Mouse (Mus musculus) lung, adult 2 months (tissue): ENCODE data around the gene Ebf1. TPM values are rescaled to one million over a fixed set of nuclear protein-coding genes. Genes with fewer than 3 reads are reported as not detected.

Experiments
- DNase-seq: peaks from one replicate; pipeline ENCODE4 v3.0.0; 2022
- H3K4me1 ChIP-seq: fragments of 200-500 bp; 2 replicates; pipeline ENCODE4 v1.6.1; 2011; ENCODE audit warnings: low read length; ENCODE audit not compliant: control insufficient read depth, insufficient read depth
- H3K4me3 ChIP-seq: fragments of 200-500 bp; replicated peaks from 2 replicates; pipeline ENCODE3; 2011; ENCODE audit warnings: low read depth, mild to moderate bottlenecking, control low read depth, low read length; ENCODE audit errors: extremely low read depth
- CTCF ChIP-seq: fragments of 200-500 bp; IDR thresholded peaks from 2 replicates; pipeline ENCODE4 v1.5.1; 2011; ENCODE audit warnings: mild to moderate bottlenecking, low read length, control low read depth; ENCODE audit not compliant: insufficient read depth
- POLR2A ChIP-seq: fragments of 200-500 bp; IDR thresholded peaks from 2 replicates; pipeline ENCODE4 v1.6.1; 2011; ENCODE audit warnings: low read depth, mild to moderate bottlenecking, control low read depth, low read length, borderline replicate concordance; ENCODE audit errors: extremely low read depth
- WGBS: fragments of 180-500 bp; shearing (Covaris S2); methylation state at CpG from one replicate; pipeline ENCODE4 v1.1.7; 2018; 5-methylcytosine and 5-hydroxymethylcytosine counted together
- polyA plus RNA-seq: library from polyadenylated mRNA; depleted of rRNA; stranded (reverse); fragments of >200 nt; gene quantifications from 2 replicates; pipeline ENCODE4 v1.2.3, GENCODE M21; 2012

Ebf1 gene
- polyA plus RNA-seq, 1 experiment, result 11.8 TPM

- no peak for DNase-seq
- no peak for TF ChIP-seq CTCF
- no peak for TF ChIP-seq POLR2A
- H3K4me3 ChIP-seq, result no peak overlapping the region
- WGBS, result 77% methylated on average over 3 of the region's 3 CpGs
- no peaks in the 10 kb centered on the region; the same call in 1 of the 2 replicates for H3K4me1 ChIP-seq
These were observed 181.2 kb downstream of the Ebf1 start for GRCm38 (mm10) chr11:44798270-44798669.

- TF ChIP-seq CTCF, result no peak
- TF ChIP-seq POLR2A, result no peak
- H3K4me3 ChIP-seq, result no peak overlapping the region
- WGBS, result 92% methylated on average over 7 of the region's 7 CpGs
- H3K4me1 ChIP-seq, result no peaks in the 10 kb centered on the region
- no peak for DNase-seq
These were observed 186.9 kb downstream of the Ebf1 start for GRCm38 (mm10) chr11:44804046-44804445.

- DNase-seq, result no peak
- WGBS, result 39% methylated on average over 11 of the region's 11 CpGs
- no peak overlapping the region for H3K4me3 ChIP-seq
- TF ChIP-seq CTCF, result no peak
- TF ChIP-seq POLR2A, result no peak
- no peaks in the 10 kb centered on the region for H3K4me1 ChIP-seq
These were observed 189.5 kb downstream of the Ebf1 start for GRCm38 (mm10) chr11:44806589-44806988.

- Histone ChIP-seq H3K4me1 (no peaks in the 10 kb centered on the region), H3K4me3 (no peak overlapping the region)
- DNase-seq, result no peak
- 64% methylated on average over 4 of the region's 4 CpGs for WGBS
- no peak for TF ChIP-seq POLR2A
- TF ChIP-seq CTCF, result no peak
These were observed 191.9 kb downstream of the Ebf1 start for GRCm38 (mm10) chr11:44808855-44809546.

- WGBS, result 49% methylated on average over 6 of the region's 6 CpGs
- DNase-seq, result no peak
- TF ChIP-seq POLR2A (no peak), CTCF (no peak)
- H3K4me3 ChIP-seq, result no peak overlapping the region
- no peaks in the 10 kb centered on the region for H3K4me1 ChIP-seq
These were observed 193.9 kb downstream of the Ebf1 start for GRCm38 (mm10) chr11:44811007-44811406.

GRCm38 (mm10) chr11:44812193-44812746, 195.2 kb downstream of the Ebf1 start:
- H3K4me1 ChIP-seq, result no peaks in the 10 kb centered on the region
- no peak overlapping the region for H3K4me3 ChIP-seq
- TF ChIP-seq POLR2A (no peak), CTCF (no peak)
- DNase-seq, result no peak
- 89% methylated on average over 5 of the region's 5 CpGs for WGBS

- Histone ChIP-seq H3K4me1 (no peaks in the 10 kb centered on the region), H3K4me3 (no peak overlapping the region)
- WGBS, result 81% methylated on average over 7 of the region's 7 CpGs
- no peak for DNase-seq
- no peak for TF ChIP-seq POLR2A
- no peak for TF ChIP-seq CTCF
These were observed 196.4 kb downstream of the Ebf1 start for GRCm38 (mm10) chr11:44813534-44813933.

GRCm38 (mm10) chr11:44814847-44815246, 197.7 kb downstream of the Ebf1 start:
- TF ChIP-seq CTCF (no peak), POLR2A (no peak)
- no peaks in the 10 kb centered on the region for H3K4me1 ChIP-seq
- no peak for DNase-seq
- no peak overlapping the region for H3K4me3 ChIP-seq
- WGBS, result 70% methylated on average over 5 of the region's 5 CpGs

- TF ChIP-seq POLR2A (no peak), CTCF (no peak)
- Histone ChIP-seq H3K4me3 (no peak overlapping the region), H3K4me1 (no peaks in the 10 kb centered on the region)
- no peak for DNase-seq
- WGBS, result 81% methylated on average over 4 of the region's 4 CpGs
These were observed 198.9 kb downstream of the Ebf1 start for GRCm38 (mm10) chr11:44815991-44816390.

GRCm38 (mm10) chr11:44822312-44822711, 205.2 kb downstream of the Ebf1 start:
- TF ChIP-seq POLR2A (no peak), CTCF (no peak)
- Histone ChIP-seq H3K4me3 (no peak overlapping the region), H3K4me1 (no peaks in the 10 kb centered on the region)
- no peak for DNase-seq
